12 mouse cellular contexts compared by ENCODE assay signal in genomic region chr4:150536821-150537510, GRCm38 (mm10).
DNase-seq lines count a peak whose midpoint lies in the region; ATAC-seq lines count a peak whose summit lies in the region.
"Had no signal": no experiment of that assay in that cellular context is flagged by ENCODE, and none has a peak within 500 bp of the region (broad histone marks: within the 10 kb centered on the region; RNA-seq: fewer than 3 reads in every experiment).

No protein-coding gene starts in this region.

- no peak overlapping the region for H3K4me3 ChIP-seq in embryonic facial prominence, embryonic 14.5 days (ENCODE audit: low read depth, low read length)
- H3K4me3 ChIP-seq: liver, embryonic 12.5 days; myocyte had no signal

- H3K27ac ChIP-seq in embryonic facial prominence, embryonic 14.5 days (replicated peaks; ENCODE audit: low read depth, low read length) = peak overlapping the region; percentile 56
- H3K27ac ChIP-seq: liver, embryonic 12.5 days had no signal

- no peak overlapping the region for H3K4me2 ChIP-seq in embryonic facial prominence, embryonic 14.5 days (ENCODE audit: low read depth, low read length)
- H3K4me2 ChIP-seq: liver, embryonic 12.5 days had no signal

- DNase-seq in layer of hippocampus, adult 11-12 months (ENCODE audit: low spot score) = peak; percentile 32
- no peak for DNase-seq in layer of hippocampus, adult 9-10 months (ENCODE audit: low spot score)
- DNase-seq in adipocyte (ENCODE audit: low spot score) = peak; percentile 62
- DNase-seq in embryonic facial prominence, embryonic 14.5 days (ENCODE audit: low spot score) = peak; percentile 69
- peak; percentile 48 for DNase-seq in lung, postnatal 14 days
- no peak for DNase-seq in testis, postnatal 14 days (ENCODE audit: low spot score)
- DNase-seq: cerebellum, adult 8-10 months; heart, postnatal 4 days; right cerebral cortex, postnatal 25 days had no signal

- no peaks in the 10 kb centered on the region for H3K27me3 ChIP-seq in embryonic facial prominence, embryonic 14.5 days (replicated peaks; ENCODE audit: control insufficient read depth, insufficient read depth, low read length)
- H3K27me3 ChIP-seq: liver, embryonic 12.5 days had no signal

- H3K4me1 ChIP-seq in embryonic facial prominence, embryonic 14.5 days (ENCODE audit: control insufficient read depth, insufficient read depth, low read length) = no peaks in the 10 kb centered on the region

- no peak for ATAC-seq in embryonic facial prominence, embryonic 14.5 days (ENCODE audit: low read depth)
- ATAC-seq in cerebellum, adult (ENCODE audit: insufficient number of reproducible peaks, low FRiP score, low TSS enrichment) = no peak
- ATAC-seq: liver, embryonic 12.5 days had no signal

- H3K9me3 ChIP-seq in embryonic facial prominence, embryonic 14.5 days (ENCODE audit: control insufficient read depth, low read length) = no peaks in the 10 kb centered on the region
- H3K9me3 ChIP-seq: liver, embryonic 12.5 days had no signal

- 68% methylated on average over 3 of the region's 3 CpGs for WGBS in embryonic facial prominence, embryonic 14.5 days

- H3K9ac ChIP-seq in embryonic facial prominence, embryonic 14.5 days (ENCODE audit: low read depth, low read length) = no peak overlapping the region
- H3K9ac ChIP-seq: liver, embryonic 12.5 days had no signal

- peaks cover 29% of the 10 kb centered on the region for H3K36me3 ChIP-seq in embryonic facial prominence, embryonic 14.5 days (ENCODE audit: control insufficient read depth, insufficient read depth, low read length)

Comparison
In these comparisons a context has a peak if more than half of its experiments do, and no peak if none do; other contexts are left out.
1. DNase-seq: peak in layer of hippocampus, adult 11-12 months (single experiment), adipocyte (single experiment), embryonic facial prominence, embryonic 14.5 days (single experiment) and lung, postnatal 14 days (single experiment); none in layer of hippocampus, adult 9-10 months (single experiment) and testis, postnatal 14 days (single experiment).